10 mouse cellular contexts compared by ENCODE assay signal in the genomic region with DNA sequence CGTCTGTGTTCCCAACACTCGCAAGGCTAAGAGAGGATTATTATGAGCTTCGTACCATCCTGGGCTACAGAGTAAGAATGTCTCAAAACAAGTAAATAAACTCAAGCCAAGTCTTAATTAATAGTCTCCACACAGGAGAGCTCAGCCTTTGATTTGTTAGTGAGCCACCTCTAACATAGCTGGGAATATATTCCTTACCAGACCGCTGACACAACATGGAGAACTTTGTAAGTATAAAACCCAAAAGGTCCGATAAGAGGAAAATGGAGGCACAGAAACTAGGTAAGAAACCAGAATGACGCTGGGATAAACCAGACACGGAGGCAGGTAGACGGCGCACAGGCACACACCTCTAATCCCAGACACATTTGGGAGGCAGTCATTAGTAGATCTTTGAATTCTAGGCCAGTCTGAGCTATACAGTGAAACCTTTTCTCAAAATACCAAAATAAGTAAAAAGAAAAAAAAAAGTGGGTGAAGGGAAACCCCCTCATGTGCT. TPM values are rescaled to one million over a fixed set of nuclear protein-coding genes. Genes with fewer than 3 reads are reported as not detected.
DNase-seq lines count a peak whose midpoint lies in the region; ATAC-seq and TF ChIP-seq lines count a peak whose summit lies in the region.
"Had no signal": no experiment of that assay in that cellular context is flagged by ENCODE, and none has a peak within 500 bp of the region (broad histone marks: within the 10 kb centered on the region; RNA-seq: fewer than 3 reads in every experiment).

No protein-coding gene starts in this region.

- H3K4me3 ChIP-seq in forebrain, embryonic 10.5 days, result no peak overlapping the region; the same call in 1 of the 2 replicates
- H3K4me3 ChIP-seq in forebrain, embryonic 15.5 days, result no peak overlapping the region
- H3K4me3 ChIP-seq in kidney, postnatal 0 days (replicated peaks; ENCODE audit: low read depth, low read length), result peak overlapping the region; percentile 65
- no peak overlapping the region; a peak in 1 of 4 replicates for H3K4me3 ChIP-seq in ES-E14 (ENCODE audit: insufficient read depth in 1 of 2, low read depth in 1 of 2, low read length in 2 of 2, poor library complexity in 1 of 2, severe bottlenecking in 1 of 2)
- H3K4me3 ChIP-seq in liver, embryonic 16.5 days (ENCODE audit: low read depth, low read length), result no peak overlapping the region
- no peak overlapping the region for H3K4me3 ChIP-seq in midbrain, embryonic 15.5 days
- H3K4me3 ChIP-seq: neural tube, embryonic 12.5 days had no signal

- no peak for DNase-seq in forebrain, embryonic 10.5 days (ENCODE audit: extremely low spot score, low spot score)
- no peak for DNase-seq in kidney, postnatal 0 days (ENCODE audit: low spot score)
- DNase-seq in kidney, postnatal 10 days, result no peak
- DNase-seq in ES-E14 (ENCODE audit: low read depth, low spot score) (no peak), MN1 (ENCODE audit: low spot score) (no peak)
- DNase-seq: left cerebral cortex, postnatal 4 days had no signal

- H3K27me3 ChIP-seq in forebrain, embryonic 10.5 days (ENCODE audit: poor library complexity, severe bottlenecking), result no peaks in the 10 kb centered on the region
- H3K27me3 ChIP-seq in forebrain, embryonic 15.5 days, result no peaks in the 10 kb centered on the region
- H3K27me3 ChIP-seq in kidney, postnatal 0 days (ENCODE audit: insufficient read depth, low read length), result no peaks in the 10 kb centered on the region
- no peaks in the 10 kb centered on the region for H3K27me3 ChIP-seq in liver, embryonic 16.5 days (ENCODE audit: control insufficient read depth, insufficient read depth, low read depth, low read length)
- H3K27me3 ChIP-seq in midbrain, embryonic 15.5 days (replicated peaks), result no peaks in the 10 kb centered on the region
- H3K27me3 ChIP-seq: neural tube, embryonic 12.5 days had no signal

- no peak overlapping the region for H3K4me2 ChIP-seq in forebrain, embryonic 15.5 days (replicated peaks)
- peak overlapping the region; percentile 66 for H3K4me2 ChIP-seq in kidney, postnatal 0 days (ENCODE audit: low read length)
- peak overlapping the region; percentile 76; the same call in 1 of the 2 replicates for H3K4me2 ChIP-seq in liver, embryonic 16.5 days (ENCODE audit: low read depth, low read length)
- no peak overlapping the region for H3K4me2 ChIP-seq in midbrain, embryonic 15.5 days
- H3K4me2 ChIP-seq: neural tube, embryonic 12.5 days had no signal

- no peaks in the 10 kb centered on the region for H3K36me3 ChIP-seq in forebrain, embryonic 10.5 days (replicated peaks)
- no peaks in the 10 kb centered on the region for H3K36me3 ChIP-seq in forebrain, embryonic 15.5 days
- H3K36me3 ChIP-seq in kidney, postnatal 0 days (ENCODE audit: insufficient read depth, low read length), result no peaks in the 10 kb centered on the region
- H3K36me3 ChIP-seq in ES-E14 (ENCODE audit: control insufficient read depth, insufficient read depth, low read length, poor library complexity, severe bottlenecking), result peaks cover 7% of the 10 kb centered on the region; the same call in 1 of the 2 replicates
- no peaks in the 10 kb centered on the region for H3K36me3 ChIP-seq in liver, embryonic 16.5 days (ENCODE audit: control insufficient read depth, insufficient read depth)
- H3K36me3 ChIP-seq in midbrain, embryonic 15.5 days (replicated peaks), result no peaks in the 10 kb centered on the region
- H3K36me3 ChIP-seq: neural tube, embryonic 12.5 days had no signal

- in situ Hi-C loops in ES-E14 (cut with MboI; ENCODE audit: low sequenced_read_pairs in 2 of 2, unreplicated experiment in 2 of 2), result loop anchor here (5.0 to 10.0 kb wide), 2 partner anchors 34 to 46 kb away; no protein-coding TSS in a partner anchor

- H3K4me1 ChIP-seq in forebrain, embryonic 10.5 days, result peaks cover 69% of the 10 kb centered on the region
- H3K4me1 ChIP-seq in forebrain, embryonic 15.5 days, result peaks cover 36% of the 10 kb centered on the region
- peaks cover 30% of the 10 kb centered on the region for H3K4me1 ChIP-seq in kidney, postnatal 0 days (replicated peaks; ENCODE audit: insufficient read depth, low read length)
- H3K4me1 ChIP-seq in ES-E14 (ENCODE audit: control insufficient read depth in 2 of 2, insufficient read depth in 2 of 2, low read length in 2 of 2, poor library complexity in 1 of 2), result peaks cover 10 to 15% of the 10 kb centered on the region in 2 experiments
- H3K4me1 ChIP-seq in liver, embryonic 16.5 days (ENCODE audit: control insufficient read depth, low read depth, low read length), result peaks cover 55% of the 10 kb centered on the region
- peaks cover 38% of the 10 kb centered on the region for H3K4me1 ChIP-seq in midbrain, embryonic 15.5 days

- no peak overlapping the region for H3K9ac ChIP-seq in forebrain, embryonic 15.5 days (replicated peaks)
- H3K9ac ChIP-seq in kidney, postnatal 0 days (ENCODE audit: low read depth, low read length), result peak overlapping the region; percentile 76
- H3K9ac ChIP-seq in ES-E14 (ENCODE audit: insufficient read depth, low read depth, low read length, poor library complexity, severe bottlenecking), result no peak overlapping the region; the same call in 1 of the 2 replicates
- no peak overlapping the region; the same call in 1 of the 2 replicates for H3K9ac ChIP-seq in liver, embryonic 16.5 days (ENCODE audit: low read depth, low read length)
- no peak overlapping the region for H3K9ac ChIP-seq in midbrain, embryonic 15.5 days
- H3K9ac ChIP-seq: neural tube, embryonic 12.5 days had no signal

- H3K27ac ChIP-seq in forebrain, embryonic 10.5 days, result 0 out of 2 replicates have a peak overlapping the region, but pooled peaks have one; percentile 56
- H3K27ac ChIP-seq in forebrain, embryonic 15.5 days (replicated peaks), result no peak overlapping the region
- H3K27ac ChIP-seq in kidney, postnatal 0 days, result peak overlapping the region; percentile 98
- peak overlapping the region; percentile 91 for H3K27ac ChIP-seq in ES-E14 (ENCODE audit: insufficient read depth, low read depth, low read length, poor library complexity, severe bottlenecking)
- peak overlapping the region; percentile 96 for H3K27ac ChIP-seq in liver, embryonic 16.5 days (ENCODE audit: low read length)
- H3K27ac ChIP-seq in midbrain, embryonic 15.5 days, result no peak overlapping the region
- H3K27ac ChIP-seq: neural tube, embryonic 12.5 days had no signal

- TF ChIP-seq CTCF in kidney, postnatal 0 days (IDR thresholded peaks at IDR 0.05; ENCODE audit: low read depth), result no peak

- no peaks in the 10 kb centered on the region for H3K9me3 ChIP-seq in forebrain, embryonic 10.5 days
- no peaks in the 10 kb centered on the region for H3K9me3 ChIP-seq in forebrain, embryonic 15.5 days
- H3K9me3 ChIP-seq in kidney, postnatal 0 days (replicated peaks; ENCODE audit: low read length), result no peaks in the 10 kb centered on the region
- no peaks in the 10 kb centered on the region for H3K9me3 ChIP-seq in ES-E14 (ENCODE audit: control insufficient read depth, insufficient read depth, low read depth, low read length)
- no peaks in the 10 kb centered on the region for H3K9me3 ChIP-seq in liver, embryonic 16.5 days (replicated peaks; ENCODE audit: control insufficient read depth, low read length)
- H3K9me3 ChIP-seq in midbrain, embryonic 15.5 days, result no peaks in the 10 kb centered on the region
- H3K9me3 ChIP-seq: neural tube, embryonic 12.5 days had no signal

- WGBS in forebrain, embryonic 10.5 days, result 92% methylated on average over 9 of the region's 9 CpGs
- 87% methylated on average over 9 of the region's 9 CpGs for WGBS in forebrain, embryonic 15.5 days
- WGBS in kidney, postnatal 0 days, result 81% methylated on average over 9 of the region's 9 CpGs
- 80% methylated on average over 9 of the region's 9 CpGs for WGBS in liver, embryonic 16.5 days (ENCODE audit: insufficient replicate concordance)
- WGBS in midbrain, embryonic 15.5 days, result 91% methylated on average over 9 of the region's 9 CpGs

- ATAC-seq in forebrain, embryonic 15.5 days (replicated peaks), result no peak
- no peak for ATAC-seq in kidney, postnatal 0 days (replicated peaks; ENCODE audit: low FRiP score, low read depth)
- ATAC-seq in liver, embryonic 16.5 days (ENCODE audit: low read depth), result no peak
- no peak for ATAC-seq in midbrain, embryonic 15.5 days (replicated peaks)

TF ChIP-seq in ES-E14, 5 proteins besides CTCF, POLR2A, EP300 and RAD21:
- peak; percentile 6; the same call in 1 of the 2 replicates for TF ChIP-seq CHD2 (IDR thresholded peaks at IDR 0.05; ENCODE audit: low read depth, low read length)
- no peak for TF ChIP-seq MAFK (IDR thresholded peaks at IDR 0.05; ENCODE audit: insufficient read depth, low read depth, low read length)
- TF ChIP-seq ZC3H11A (IDR thresholded peaks at IDR 0.05; ENCODE audit: borderline replicate concordance, low read depth, low read length), result no peak
- no peak; the same call in 1 of the 2 replicates for TF ChIP-seq ZNF384 (IDR thresholded peaks at IDR 0.05; ENCODE audit: low read depth, low read length)
- no peak for TF ChIP-seq HCFC1 (IDR thresholded peaks at IDR 0.05; ENCODE audit: borderline replicate concordance, insufficient read depth, low read length)
TF ChIP-seq in ES-E14: peak in this region for 1.

RNA-seq across cellular contexts. Expression of gene Frmd8, which starts 34.1 kb away (rescaled TPM):
- 36.9 and 40.6 TPM in 2 replicates for polyA plus RNA-seq in forebrain, embryonic 10.5 days (2016; fragmentation: Nextera tagmentation; extraction: Ambion mirVana)
- polyA plus RNA-seq in forebrain, embryonic 15.5 days (2015; fragmentation: Nextera tagmentation; extraction: Ambion mirVana), result 19.5 and 23.3 TPM in 2 replicates
- 31.6 and 35.9 TPM in 2 replicates for polyA plus RNA-seq in kidney, postnatal 0 days (2015; fragmentation: Nextera tagmentation; extraction: Ambion mirVana)
- total RNA-seq in ES-E14 (2012; rRNA removed), result 33.4 and 35.7 TPM in 2 replicates
- 13.9 and 14.0 TPM in 2 replicates for polyA plus RNA-seq in liver, embryonic 16.5 days (2015; fragmentation: Nextera tagmentation; extraction: Ambion mirVana)
- polyA plus RNA-seq in midbrain, embryonic 15.5 days (2015; fragmentation: Nextera tagmentation; extraction: Ambion mirVana), result 16.1 and 19.2 TPM in 2 replicates

RNA-seq across cellular contexts. Expression of gene Slc25a45, which starts 36.7 kb away (rescaled TPM):
- 1.5 and 2.0 TPM in 2 replicates for polyA plus RNA-seq in forebrain, embryonic 10.5 days (2016; fragmentation: Nextera tagmentation; extraction: Ambion mirVana)
- polyA plus RNA-seq in forebrain, embryonic 15.5 days (2015; fragmentation: Nextera tagmentation; extraction: Ambion mirVana), result 1.2 and 1.7 TPM in 2 replicates
- 19.9 and 24.5 TPM in 2 replicates for polyA plus RNA-seq in kidney, postnatal 0 days (2015; fragmentation: Nextera tagmentation; extraction: Ambion mirVana)
- 1.2 and 1.9 TPM in 2 replicates for total RNA-seq in ES-E14 (2012; rRNA removed)
- 6.3 and 6.9 TPM in 2 replicates for polyA plus RNA-seq in liver, embryonic 16.5 days (2015; fragmentation: Nextera tagmentation; extraction: Ambion mirVana)
- 2.0 and 2.9 TPM in 2 replicates for polyA plus RNA-seq in midbrain, embryonic 15.5 days (2015; fragmentation: Nextera tagmentation; extraction: Ambion mirVana)

RNA-seq across cellular contexts. Expression of gene Tigd3, which starts 53.0 kb away (rescaled TPM):
- 9.0 and 9.1 TPM in 2 replicates for polyA plus RNA-seq in forebrain, embryonic 10.5 days (2016; fragmentation: Nextera tagmentation; extraction: Ambion mirVana)
- 12.9 and 14.3 TPM in 2 replicates for polyA plus RNA-seq in forebrain, embryonic 15.5 days (2015; fragmentation: Nextera tagmentation; extraction: Ambion mirVana)
- 2.9 and 3.6 TPM in 2 replicates for polyA plus RNA-seq in kidney, postnatal 0 days (2015; fragmentation: Nextera tagmentation; extraction: Ambion mirVana)
- total RNA-seq in ES-E14 (2012; rRNA removed), result 2.1 and 2.2 TPM in 2 replicates
- 2.3 and 2.6 TPM in 2 replicates for polyA plus RNA-seq in liver, embryonic 16.5 days (2015; fragmentation: Nextera tagmentation; extraction: Ambion mirVana)
- 13.8 and 16.4 TPM in 2 replicates for polyA plus RNA-seq in midbrain, embryonic 15.5 days (2015; fragmentation: Nextera tagmentation; extraction: Ambion mirVana)

Comparison
In these comparisons a context has a peak if more than half of its experiments do, and no peak if none do; other contexts are left out.
1. H3K27ac ChIP-seq: peak in forebrain, embryonic 10.5 days (single experiment), kidney, postnatal 0 days (single experiment), ES-E14 (single experiment) and liver, embryonic 16.5 days (single experiment); none in forebrain, embryonic 15.5 days (single experiment) and midbrain, embryonic 15.5 days (single experiment).
2. H3K4me2 ChIP-seq: peak in kidney, postnatal 0 days (single experiment) and liver, embryonic 16.5 days (single experiment); none in forebrain, embryonic 15.5 days (single experiment) and midbrain, embryonic 15.5 days (single experiment).